Mouse (Mus musculus): ENCODE measurements around the gene Lman2.

Gene Lman2

GRCm38 (mm10) chr13:55362453-55363060 is at the start of gene Lman2:
Gene Lman2, minus strand, starts transcription at chr13:55362783.
- DNase-seq (ENCODE audit: low spot score): peak; percentile 98

DNA sequence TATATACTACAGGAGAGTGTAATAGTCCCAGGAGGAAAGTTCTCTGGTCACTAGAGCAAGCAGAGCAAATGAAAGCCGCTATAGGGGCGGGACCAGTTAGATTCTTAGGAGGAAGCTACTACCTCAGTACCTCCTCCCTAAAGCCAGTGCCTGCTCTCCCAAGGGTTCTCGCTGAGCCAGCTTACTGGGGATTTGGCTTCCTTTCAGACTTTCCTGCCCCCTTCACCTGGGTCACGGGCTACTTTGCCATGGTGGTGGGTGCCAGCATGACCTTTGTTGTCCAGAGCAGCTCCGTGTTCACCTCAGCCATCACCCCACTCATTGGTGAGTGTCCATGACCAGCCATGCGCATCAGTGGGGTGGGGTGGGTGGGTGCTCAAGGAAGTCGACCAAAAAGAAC is 49.2 kb upstream of the Lman2 start:
- DNase-seq (ENCODE audit: low spot score): no peak

DNA sequence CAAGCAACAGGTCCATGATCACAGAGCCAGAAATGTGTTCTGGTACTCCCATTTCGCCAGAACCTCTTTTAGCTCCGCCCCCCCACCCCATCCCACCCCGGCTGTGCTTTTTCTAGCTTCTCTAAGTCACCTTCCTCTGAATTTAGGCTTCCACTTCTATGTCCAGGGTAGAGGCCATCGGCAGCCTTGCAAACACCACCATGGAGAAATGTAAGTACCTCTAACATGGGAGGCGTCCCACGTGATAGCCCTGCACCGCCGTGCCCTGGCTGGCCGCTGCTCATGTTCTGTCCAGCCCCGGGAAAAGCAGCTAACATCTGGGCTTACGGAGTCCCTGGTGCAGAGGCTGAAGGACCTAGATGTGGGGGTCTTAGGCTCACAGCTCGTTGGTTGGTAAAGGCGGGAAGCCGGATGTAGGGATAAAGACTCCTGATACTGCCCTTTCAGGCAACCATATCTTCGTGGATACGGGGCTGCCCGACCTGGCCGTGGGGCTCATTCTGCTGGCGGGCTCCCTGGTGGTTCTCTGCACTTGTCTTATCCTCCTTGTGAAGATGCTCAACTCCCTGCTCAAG is 46.0 kb upstream of the Lman2 start:
- DNase-seq (ENCODE audit: low spot score): no peak

DNA sequence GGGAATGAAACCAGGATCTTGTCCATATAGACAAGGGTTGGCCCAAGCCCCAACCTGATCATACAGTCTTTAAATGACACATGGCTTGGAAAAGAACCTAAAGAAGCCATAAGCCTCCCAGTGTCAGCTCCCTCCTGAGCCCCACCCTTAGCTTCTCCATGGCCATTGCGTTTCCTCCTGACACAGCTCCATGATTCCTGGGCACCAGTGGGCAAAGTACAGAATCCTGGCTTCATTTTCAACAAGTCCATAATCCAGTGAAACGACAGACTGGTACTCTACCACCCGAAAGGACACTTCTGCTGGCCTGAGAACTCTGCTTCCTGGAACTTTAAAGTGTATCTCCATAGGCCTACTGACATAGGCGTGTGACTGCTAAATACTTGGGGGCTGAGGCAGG is 44.8 kb upstream of the Lman2 start:
- no peak for DNase-seq (ENCODE audit: low spot score)

DNA sequence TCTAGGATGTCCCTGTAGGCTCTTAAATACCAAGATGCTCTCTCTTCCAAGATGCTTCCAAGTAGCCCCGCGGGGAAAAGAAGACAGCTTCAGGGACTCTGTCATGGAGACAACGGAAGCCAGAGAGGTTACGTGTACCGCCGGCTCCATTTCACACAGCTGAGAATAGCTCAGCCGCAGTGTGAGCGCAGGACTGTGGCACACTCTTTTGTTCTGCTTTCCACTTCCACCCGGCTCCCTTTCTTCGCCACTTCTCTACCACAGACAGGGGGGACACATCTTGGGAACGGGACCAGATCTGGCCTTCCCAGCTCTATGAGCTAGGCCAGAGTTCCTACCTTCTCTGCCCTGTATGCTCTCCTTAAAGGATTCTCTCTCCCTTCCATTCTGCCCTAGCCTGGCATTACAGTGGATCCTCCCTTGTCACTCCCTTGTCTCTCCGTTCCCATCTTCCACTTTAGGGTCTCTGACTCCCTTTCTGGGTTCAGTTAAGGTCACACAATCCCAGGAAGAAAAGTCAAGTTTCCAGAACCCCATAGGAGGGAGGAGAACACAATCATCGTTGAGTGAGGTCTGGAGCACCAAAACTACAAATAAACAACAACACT is 43.3 kb upstream of the Lman2 start:
- no peak for DNase-seq (ENCODE audit: low spot score)

GRCm38 (mm10) chr13:55404853-55405782 is 42.5 kb upstream of the Lman2 start:
- peak; percentile 78 for DNase-seq (ENCODE audit: low spot score)

- DNase-seq (ENCODE audit: low spot score): no peak
Observed at GRCm38 (mm10) chr13:55403935-55404852, 41.6 kb upstream of the Lman2 start.

GRCm38 (mm10) chr13:55403266-55403665 is 40.7 kb upstream of the Lman2 start:
- DNase-seq (ENCODE audit: low spot score): no peak

DNA sequence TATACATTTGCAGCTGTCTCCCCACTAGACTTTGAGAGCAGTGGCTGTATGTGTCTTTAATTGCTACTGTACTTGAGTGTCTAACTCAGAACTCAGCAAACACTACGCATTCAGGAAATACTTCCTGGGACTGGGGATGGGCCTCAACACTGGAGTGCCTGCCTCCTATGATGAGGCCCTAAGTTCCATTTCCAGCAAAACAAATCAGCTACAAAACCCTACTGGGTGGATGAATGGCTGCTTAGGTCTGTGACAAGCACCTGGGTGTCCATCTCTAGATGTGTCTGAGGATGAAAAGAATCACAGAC is 37.4 kb upstream of the Lman2 start:
- DNase-seq (ENCODE audit: low spot score): no peak

- DNase-seq (ENCODE audit: low spot score): no peak
Observed at GRCm38 (mm10) chr13:55399300-55400038, 36.9 kb upstream of the Lman2 start.

GRCm38 (mm10) chr13:55398088-55398487 is 35.5 kb upstream of the Lman2 start, which contains the start of gene Slc34a1:
Gene Slc34a1, plus strand, starts transcription at chr13:55398187.
- no peak for DNase-seq (ENCODE audit: low spot score)

- no peak for DNase-seq (ENCODE audit: low spot score)
Observed at GRCm38 (mm10) chr13:55392933-55393332, 30.4 kb upstream of the Lman2 start.

- DNase-seq (ENCODE audit: low spot score): no peak
Observed at GRCm38 (mm10) chr13:55391626-55392029, 29.0 kb upstream of the Lman2 start.

GRCm38 (mm10) chr13:55390644-55391043 is 28.1 kb upstream of the Lman2 start:
- DNase-seq (ENCODE audit: low spot score): no peak

GRCm38 (mm10) chr13:55381790-55382189 is 19.2 kb upstream of the Lman2 start:
- DNase-seq (ENCODE audit: low spot score): peak; percentile 80

- no peak for DNase-seq (ENCODE audit: low spot score)
Observed at GRCm38 (mm10) chr13:55378907-55379580, 16.5 kb upstream of the Lman2 start.

DNA sequence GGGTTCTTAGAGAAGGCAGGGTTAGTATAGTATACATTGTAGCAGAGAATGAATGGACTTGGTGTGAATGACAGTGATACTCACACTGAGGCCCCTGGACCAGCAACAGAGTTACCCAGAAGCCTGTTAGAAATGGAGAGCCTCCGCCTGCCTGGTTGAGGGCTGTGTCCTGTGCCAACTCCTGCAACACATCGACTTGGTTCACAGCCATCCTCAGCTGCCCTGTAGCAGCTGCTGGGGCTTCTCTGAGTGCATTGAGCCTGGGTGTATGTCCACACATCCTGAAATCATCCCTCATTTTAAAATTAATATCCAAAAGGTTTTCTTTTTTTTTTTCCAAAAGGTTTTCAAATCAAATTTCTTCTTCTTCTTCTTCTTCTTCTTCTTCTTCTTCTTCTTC is 13.3 kb upstream of the Lman2 start:
- no peak for DNase-seq (ENCODE audit: low spot score)

GRCm38 (mm10) chr13:55374206-55374924 is 11.8 kb upstream of the Lman2 start:
- DNase-seq (ENCODE audit: low spot score): no peak

DNA sequence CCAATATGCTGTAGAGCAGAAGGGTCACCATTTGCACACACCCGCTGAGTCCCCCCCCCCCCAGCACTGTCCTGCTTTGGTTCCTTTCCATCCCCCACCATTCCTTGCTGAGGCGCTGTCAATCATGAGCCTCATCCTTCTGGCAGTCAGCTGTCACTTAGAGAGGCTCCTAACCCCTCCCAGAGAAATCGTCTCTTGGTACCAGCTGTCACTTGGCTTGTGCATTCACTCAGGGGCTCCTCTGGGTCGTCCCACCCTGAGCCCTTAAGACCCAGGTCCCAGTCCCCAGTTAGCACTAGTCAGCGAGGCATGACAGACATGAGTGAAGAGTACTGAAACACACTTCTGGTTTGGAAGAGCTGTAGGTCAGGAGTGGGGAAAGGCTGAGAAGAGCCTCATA is 9.2 kb upstream of the Lman2 start:
- no peak for DNase-seq (ENCODE audit: low spot score)
